Mouse (Mus musculus): ENCODE results near the gene Sox6.

Gene Sox6

DNA sequence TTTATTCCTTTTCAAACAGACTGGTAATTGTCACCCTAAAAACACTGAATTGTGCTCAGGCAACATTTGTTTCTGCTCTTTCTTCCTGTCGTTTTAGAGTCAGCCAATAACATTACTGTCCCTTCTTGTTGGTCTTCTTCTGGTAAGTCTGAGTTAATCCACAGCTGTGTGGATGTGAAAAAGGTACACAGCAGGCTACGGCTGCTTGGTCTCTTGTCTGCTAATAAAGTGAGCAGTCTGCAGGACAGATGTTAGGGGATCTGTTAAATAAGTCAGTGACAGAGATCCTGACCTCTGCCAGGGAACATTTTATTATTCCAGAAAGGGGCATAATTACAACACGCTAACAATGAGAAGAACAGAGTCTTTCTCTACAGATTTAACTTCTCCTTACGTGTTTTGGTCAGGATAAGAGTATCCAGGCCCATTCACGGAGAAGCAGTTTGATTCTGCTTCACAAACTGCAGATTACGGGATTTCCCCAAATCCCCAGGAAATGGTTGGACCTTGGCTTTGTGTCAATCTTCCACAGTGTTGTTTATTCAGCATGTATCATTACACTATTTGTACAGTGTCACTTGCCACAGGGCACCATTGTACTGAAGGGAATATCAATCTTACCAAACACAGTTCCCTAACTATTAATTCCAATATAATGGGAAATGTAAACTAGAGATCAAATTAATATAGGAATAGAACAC lies 474.1 kb downstream of the Sox6 start:
- no peak for DNase-seq (ENCODE audit: low spot score in 2 of 2)

DNA sequence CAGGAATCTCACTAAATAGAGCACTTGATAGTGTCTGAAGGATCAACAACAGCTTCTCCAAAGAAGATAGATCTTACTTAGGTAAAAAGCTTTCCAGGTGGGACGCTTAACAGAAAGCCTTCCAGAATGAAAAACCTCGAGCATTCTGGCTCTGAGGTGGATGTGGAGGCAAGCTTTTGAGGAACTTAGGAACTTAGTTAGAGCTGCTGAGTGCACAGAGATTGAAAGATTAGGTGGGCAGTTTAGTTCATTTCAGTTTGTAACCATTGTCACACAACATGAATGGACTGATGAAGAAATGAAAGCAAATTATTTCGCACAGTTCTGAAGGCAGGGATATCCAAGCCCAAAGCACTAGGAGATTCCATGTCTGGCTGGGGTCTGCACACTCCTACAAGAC lies 481.9 kb downstream of the Sox6 start:
- no peak for DNase-seq (ENCODE audit: low spot score in 2 of 2)

DNA sequence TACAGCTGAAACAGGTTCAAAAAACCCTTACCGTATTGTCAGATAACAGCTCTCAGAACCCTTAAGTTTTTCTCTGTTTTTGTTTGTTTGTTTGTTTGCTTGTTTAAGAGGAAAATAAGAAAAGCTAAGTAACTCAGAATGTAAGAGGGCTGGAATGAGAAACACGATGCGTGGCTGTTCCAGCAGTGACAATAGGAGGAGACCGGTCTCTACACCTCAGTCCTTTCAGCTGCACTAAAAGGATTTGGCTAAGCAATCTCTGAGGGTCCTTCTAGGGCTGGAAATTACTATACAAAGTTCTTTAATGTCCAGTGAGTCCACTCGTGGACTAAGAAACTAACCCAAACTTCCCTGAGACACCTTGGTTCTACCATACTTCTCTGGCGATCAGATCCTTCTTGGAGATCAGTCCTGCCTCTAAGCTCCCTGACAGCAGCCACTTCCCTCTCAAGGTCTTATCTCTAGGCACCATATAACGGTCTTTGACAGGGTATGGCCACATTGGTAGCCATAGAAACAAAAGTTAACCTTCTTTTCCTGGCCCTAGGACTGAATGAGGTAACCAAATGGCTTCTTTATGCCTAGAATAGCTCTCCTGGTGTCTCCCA lies 488.3 kb downstream of the Sox6 start:
- DNase-seq (ENCODE audit: low spot score in 2 of 2) = no peak

DNA sequence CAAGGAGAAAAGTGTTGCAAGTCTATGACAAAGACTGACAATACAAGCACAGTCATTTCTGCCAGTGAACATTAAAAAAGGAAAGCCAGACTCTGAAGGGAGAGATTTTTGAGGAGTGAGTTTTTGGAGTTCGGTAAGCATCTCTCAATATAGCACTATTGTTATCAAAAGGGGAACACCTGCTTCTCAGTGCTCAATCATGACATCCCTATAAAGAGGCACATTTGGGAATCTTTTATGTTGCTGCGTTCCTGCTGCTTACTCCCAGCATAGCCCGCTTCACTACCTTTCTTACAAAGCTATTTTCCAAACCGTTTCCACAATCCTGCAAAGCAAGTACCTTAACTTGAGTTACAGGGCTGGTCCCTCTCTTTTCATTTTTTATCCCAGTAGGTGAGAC lies 488.9 kb downstream of the Sox6 start:
- no peak for DNase-seq (ENCODE audit: low spot score in 2 of 2)

DNA sequence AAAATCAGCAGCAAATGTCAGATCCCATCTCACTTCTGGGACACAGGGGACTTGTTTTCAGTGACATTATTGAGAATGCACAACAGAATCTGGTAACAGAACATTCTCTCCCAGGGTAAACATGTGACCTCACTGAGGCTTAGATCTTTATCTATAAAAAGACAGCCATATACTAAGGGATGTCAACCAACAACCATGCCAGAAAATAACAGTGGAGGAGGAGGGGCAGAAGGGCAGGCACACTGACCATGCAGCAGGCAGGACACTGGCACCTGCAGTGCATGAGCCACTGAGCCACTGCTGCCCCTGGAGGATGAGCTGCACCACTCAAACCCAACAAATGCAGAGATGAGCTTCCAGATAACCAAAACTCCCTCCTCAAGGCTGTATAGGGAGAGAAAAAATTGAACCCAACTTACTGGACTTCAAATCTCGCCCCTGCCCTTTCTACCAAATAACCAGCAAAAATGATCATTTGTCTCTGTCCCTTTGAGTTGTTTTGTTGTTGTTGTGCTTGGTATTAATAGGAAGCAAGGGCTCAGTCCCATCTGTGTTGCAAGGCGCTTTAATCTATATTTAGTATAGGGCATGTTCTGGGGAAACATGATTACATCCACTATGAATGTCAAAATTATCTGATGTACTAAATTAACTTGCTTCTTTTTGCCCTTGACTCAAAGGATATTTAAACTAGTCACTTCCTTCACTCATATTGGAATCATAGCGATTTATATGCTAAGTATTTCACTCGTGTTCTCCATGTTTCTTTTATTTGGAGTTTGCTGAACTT lies 492.8 kb downstream of the Sox6 start:
- DNase-seq (ENCODE audit: low spot score in 2 of 2) = no peak

DNA sequence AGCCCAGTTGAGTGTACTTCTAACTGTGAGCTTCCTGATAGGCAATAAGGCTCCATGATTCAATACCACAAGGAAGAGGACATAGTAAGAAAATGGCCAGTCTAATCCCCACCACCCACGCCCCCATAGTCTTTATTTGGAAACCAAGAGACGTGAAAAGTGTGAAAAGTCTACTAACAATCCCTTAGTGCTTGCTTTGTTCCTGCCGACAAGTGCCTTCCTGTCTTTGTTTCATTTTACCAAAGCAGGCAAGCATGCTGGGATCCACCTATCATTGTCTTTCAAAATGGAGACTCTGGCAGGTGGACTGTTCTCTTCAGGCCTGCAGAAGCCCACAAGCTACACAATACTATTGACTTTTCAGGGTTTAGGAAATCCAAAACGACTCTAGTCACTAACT lies 495.0 kb downstream of the Sox6 start:
- DNase-seq (ENCODE audit: low spot score in 2 of 2) = no peak

DNA sequence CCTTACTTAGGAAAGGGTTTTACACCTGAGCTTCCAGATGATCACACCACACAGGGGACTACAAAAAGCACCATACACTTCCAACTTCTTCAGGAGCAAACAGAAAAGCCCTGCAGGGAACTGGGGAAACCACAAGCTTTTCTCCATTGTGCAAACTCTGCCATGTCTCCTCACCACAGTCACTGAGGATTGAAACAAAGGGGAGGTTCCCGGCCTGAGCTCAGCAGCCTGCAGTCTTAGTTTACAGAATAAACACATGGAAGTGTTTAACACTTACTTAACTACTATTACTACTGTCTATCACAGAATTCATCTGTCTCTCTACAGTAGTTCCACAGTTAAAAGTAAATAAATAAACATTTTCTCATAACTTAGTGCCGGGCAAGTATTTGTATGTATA lies 498.3 kb downstream of the Sox6 start:
- no peak for DNase-seq (ENCODE audit: low spot score in 2 of 2)

DNA sequence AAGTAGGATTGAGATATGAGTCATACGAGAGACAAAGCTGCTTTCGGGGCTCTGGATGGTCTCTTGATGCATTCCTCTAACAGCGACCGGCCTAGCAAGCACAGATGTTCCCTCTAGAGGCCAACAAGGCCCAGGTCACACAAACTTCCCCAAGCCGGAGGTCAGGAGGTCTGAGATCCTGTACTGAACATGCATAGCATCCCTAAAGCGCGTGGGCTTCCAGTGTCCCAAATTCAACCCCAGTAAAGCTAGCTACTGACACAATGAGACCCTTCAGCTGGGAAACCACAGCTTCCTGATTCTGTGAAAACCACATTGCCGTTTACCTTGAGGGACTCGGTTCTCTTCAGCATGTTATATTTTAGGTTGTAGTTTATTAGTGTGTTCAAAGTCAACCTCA lies 499.6 kb downstream of the Sox6 start:
- no peak for DNase-seq (ENCODE audit: low spot score in 2 of 2)

DNA sequence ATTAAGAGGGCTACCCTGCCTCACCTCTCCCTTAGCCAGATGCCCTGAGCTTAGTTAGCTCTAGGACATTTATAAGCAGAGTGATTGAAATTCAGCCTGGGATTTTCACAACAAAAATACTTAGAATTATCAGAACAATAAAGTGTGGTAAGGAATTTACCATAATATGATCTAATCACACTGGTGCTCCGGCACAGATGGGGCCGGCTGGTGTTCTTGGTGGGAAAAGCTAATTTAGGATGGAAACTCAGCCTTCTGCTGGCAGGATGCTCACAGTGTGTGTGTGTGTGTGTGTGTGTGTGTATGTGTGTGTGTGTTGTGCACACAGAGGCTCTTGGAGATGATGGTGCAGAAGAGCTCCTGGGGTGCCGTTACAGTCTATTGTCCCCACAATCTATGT lies 501.0 kb downstream of the Sox6 start:
- DNase-seq (ENCODE audit: low spot score in 2 of 2) = no peak

DNA sequence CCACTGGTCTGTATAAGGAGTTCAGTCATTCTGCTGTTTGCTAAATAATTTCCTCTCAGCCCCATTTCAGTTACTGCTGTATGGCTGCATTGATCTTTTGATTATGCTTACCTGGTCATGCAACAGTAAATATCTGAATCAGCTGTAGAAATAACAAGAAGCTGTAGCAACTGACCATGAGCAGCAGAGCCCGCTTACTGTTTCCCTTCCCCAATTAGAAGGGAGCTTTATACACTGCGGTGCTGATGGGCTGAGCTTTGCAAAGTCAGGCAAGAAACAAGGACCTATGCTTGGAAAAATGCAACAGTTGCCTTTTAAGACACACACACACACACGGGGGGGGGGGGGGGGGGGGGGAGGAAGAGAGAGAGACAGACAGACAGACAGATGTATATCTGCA lies 502.1 kb downstream of the Sox6 start:
- no peak for DNase-seq (ENCODE audit: low spot score in 2 of 2)

DNA sequence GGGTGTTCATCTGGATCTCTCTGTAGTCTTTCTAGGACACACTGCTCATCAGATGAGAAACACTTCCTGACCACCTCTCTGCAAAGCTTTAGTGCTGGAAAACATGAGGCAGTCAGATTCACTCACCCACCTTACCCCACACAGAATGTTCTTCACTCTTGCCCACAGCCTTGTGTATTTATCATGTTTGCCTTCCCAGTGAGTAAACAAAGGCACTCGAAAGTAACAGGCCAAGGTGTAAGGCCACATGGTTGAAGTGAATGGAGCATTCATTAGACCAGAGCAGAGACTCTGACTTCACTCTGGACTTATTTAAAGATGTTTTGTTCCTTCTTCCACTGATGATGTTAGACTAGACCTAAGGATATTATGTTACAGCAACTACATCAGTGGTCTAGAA lies 506.7 kb downstream of the Sox6 start:
- no peak for DNase-seq (ENCODE audit: low spot score in 2 of 2)

DNA sequence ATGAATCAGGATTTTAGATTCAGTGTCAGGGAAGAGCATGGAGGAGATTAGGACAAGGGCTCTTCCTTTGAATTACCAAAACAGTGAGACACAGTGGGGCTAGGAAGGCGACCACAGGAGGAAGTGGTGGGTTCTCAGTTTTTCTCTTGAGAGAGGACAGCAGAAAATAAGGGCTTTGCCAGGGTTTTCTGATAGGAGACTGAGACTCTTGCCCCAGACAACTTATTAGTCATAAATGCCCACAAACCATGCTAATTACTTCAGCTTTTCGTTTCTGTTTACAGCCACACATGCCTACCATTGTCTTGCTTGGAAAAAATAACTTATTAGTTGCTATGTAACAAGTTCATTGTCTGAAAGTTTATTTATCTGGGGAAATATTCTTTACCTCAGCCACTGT lies 507.4 kb downstream of the Sox6 start:
- DNase-seq (ENCODE audit: low spot score in 2 of 2) = no peak

DNA sequence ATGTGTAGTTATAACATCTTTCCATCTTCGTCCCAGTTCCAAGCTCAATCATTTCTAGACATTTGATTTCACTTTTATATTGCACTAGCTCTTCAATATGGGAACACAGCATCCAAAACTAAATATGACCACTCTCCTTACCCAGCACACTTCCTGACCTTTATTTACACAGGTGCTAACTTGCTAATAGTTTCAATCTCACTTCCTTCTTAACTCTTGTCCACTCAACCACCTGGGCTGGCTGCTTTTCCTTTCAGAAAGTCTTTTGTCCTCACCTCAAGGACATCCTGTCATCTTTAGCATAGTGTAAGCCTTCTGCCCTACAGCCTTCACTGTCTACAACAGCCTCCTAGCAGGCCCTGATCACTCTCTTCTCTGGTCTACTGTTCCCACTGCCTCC lies 520.9 kb downstream of the Sox6 start:
- no peak for DNase-seq (ENCODE audit: low spot score in 2 of 2)

DNA sequence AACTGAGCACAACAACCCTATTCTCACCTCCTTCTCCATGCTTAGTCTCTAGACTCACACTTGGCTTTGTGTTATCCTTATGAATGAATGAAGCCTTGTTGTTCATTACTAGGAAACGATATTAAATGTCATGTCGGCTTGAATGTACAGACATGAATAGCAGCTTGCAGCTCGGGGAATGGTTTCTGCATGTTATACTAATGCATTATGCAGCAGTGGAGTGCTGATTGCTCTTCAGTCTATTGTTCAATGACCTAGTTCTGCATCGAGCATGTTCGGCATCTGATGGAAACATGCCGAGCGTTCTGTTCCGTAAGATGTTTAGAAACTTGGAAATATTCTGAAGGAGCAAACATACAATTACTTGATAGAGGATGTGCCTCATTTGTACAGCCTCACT lies 524.9 kb downstream of the Sox6 start:
- no peak for DNase-seq (ENCODE audit: low spot score in 2 of 2)

DNA sequence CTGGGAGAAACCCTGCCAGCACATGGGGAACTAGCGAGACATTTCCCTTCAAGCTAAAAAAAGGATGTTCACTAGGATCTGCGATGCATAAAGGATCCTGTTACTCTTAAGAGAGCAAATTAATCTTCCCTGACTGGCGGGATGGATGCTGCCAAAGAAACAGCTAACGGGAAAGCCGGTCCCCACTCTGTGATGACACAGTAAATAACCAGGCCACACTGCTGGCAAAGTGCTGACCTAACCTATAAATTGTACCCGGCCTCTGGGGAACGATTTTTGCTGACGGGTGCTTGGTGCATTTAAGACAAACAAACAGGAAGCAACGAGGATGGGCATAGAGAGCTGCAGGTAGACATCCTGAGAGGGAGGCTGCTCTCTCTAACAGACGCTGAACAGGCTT lies 526.8 kb downstream of the Sox6 start:
- DNase-seq (ENCODE audit: low spot score in 2 of 2) = no peak

DNA sequence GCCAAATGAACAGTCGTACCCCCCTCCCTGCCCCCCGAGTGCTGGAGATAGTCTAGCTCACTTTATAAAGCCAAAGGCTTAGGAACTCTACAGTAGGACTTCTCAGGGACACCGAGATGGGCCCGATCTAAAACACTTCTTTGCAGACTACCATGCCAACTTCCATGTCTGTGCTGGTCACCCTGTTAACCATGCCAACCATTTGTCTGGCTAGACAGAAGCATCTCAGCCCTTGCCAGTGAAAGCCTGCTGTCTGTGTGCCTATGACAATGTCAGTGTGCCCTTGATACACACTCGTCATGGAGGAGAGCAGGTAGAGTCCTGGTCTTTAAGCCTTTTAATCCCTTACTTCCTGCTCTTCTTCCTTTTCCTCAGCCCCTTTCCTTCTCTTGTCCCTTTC lies 527.5 kb downstream of the Sox6 start:
- DNase-seq (ENCODE audit: low spot score in 2 of 2) = no peak

DNA sequence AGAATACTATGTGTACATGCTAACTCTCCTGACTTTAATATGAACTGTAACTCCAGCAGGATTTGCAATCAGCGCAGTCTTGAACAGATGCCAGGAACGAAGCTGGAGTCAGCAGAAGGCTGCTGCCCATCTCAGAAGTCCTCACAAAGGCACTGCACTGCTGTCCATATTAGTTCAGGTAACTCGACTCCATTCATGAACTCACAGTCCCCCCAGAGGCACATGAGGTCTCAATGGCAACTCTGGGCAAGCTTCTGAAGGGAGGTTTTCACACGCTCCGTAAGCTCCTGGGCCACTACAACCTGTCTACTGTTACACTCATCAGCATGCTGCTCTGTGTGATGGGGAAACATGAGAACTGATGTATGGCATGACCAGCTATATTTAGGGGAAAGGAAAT lies 528.6 kb downstream of the Sox6 start:
- no peak for DNase-seq (ENCODE audit: low spot score in 2 of 2)

DNA sequence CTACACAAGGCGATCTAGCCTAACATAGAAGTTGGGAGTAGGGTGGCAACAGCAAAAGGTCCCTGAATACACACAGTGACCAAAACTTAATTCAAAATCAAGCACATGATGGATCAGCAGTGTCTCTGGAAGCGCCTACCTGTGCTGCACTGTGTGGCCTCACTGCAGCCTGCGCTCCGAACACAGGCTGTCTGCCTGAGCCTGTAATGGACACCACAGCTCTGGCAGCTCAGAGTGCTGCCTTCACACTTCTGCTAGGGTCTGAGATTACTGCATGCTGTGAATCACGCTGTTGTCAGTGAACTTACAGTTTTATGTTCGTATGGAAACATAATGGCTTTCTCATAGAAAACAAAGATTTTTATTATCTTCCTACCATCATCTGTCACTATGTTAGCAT lies 532.2 kb downstream of the Sox6 start:
- DNase-seq (ENCODE audit: low spot score in 2 of 2) = no peak

DNA sequence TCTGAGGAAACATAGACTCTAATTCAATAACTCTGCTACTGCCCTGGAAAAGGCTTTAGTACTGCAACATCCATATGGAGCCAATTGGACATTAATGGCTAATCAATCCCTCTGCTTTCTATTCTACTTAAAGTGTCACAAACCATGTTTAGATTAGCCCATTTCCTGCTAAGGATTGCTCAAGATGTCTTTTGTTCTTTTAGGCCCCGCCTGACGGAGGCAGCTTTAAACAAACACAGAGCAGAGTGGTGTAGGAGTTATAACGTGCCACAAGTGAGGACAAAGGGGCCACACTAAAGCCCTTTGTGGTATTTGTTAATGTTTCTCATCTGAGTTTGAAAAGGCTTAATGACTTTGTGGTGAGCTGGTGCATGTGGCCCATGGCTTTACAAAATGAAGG lies 537.1 kb downstream of the Sox6 start:
- DNase-seq (ENCODE audit: low spot score in 2 of 2) = no peak

DNA sequence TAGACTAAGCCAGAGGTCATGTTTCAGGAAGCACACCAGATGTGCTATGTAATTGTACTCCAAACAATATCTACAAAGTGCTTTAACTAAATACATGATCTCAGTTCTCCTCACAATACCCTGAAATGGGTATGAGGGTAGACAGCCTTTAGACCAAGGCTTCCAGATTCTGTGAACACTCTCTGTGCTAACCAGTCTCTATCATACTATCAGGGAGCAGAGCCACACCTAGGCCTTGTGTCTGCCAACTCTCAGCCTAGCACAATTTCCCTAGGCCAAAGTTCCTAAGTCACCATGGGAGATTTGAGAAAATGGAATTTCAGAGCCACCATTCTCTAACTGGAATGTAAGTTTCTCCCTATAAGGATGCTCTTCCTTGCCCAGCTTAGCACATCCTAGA lies 537.8 kb downstream of the Sox6 start:
- DNase-seq (ENCODE audit: low spot score in 2 of 2) = no peak

DNA sequence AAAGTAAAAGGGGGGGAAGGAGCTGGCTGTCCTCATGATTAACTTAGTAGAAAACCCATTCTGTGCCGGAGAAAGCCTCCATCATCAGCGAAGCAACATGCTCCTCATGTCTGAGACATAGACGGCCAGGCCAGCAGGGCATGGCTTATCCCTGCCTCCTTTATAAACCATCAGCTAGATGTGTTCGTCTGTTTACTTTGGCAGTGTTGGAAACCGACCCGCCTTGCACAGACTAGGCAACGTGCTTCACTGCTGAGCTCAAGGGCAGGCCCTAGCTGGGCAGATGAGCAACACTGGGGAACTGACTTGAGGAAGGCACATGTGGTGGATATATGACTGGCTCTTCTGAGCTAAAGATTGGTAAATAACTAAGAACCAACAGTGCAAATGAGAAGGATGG lies 538.4 kb downstream of the Sox6 start:
- DNase-seq (ENCODE audit: low spot score in 2 of 2) = no peak

DNA sequence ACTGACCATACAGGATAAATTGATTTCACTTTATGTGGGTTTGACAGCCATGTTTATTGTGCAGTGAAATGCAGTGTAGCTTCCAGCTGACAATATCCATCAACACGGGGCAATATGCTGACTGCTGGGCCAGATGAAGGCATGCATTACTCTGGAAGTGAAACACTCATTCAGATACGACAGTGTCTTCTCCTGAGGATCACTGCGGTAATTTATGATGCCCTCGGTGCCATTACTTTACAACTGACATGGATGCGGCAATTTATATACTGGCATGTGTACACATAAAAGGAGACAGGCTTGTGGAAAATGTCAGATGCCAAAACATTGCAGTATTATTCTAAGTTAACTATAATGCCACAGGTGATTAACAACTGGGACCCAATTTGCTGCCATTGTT lies 546.9 kb downstream of the Sox6 start:
- no peak for DNase-seq (ENCODE audit: low spot score in 2 of 2)

DNA sequence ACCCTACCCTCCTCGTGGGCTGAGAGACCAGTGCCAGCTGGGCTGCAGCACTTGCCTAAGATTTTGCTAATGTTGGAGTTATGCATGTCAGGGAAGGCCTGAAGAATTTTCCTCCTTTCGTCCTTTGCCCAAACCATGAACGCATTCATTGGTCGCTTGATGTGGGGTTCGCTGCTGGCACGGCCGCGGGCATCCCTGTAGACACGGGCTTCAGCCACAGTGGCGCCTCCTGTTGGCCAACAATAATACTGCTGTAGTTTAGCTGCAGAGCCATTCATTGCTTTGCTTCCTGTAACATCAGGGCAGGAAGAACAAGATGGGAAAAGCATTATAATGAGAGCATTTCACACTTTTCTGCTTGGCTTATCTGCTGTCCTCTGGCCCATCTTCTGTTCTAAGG lies 549.0 kb downstream of the Sox6 start:
- peak in 1 of 2 experiments; percentile 34 for DNase-seq (ENCODE audit: low spot score in 2 of 2)
